Mouse (Mus musculus) brain, embryonic 14.5 days (tissue): ENCODE measurements around the gene Olfr48. TPM values are rescaled to one million over a fixed set of nuclear protein-coding genes. Genes with fewer than 3 reads are reported as not detected.

Source experiments
- DNase-seq: peaks from one replicate; pipeline ENCODE4 v3.0.0-alpha.2; 2011; ENCODE audit warnings: low read depth
- CTCF ChIP-seq: fragments of 200-500 bp; IDR thresholded peaks from 2 replicates; pipeline ENCODE4 v1.5.1; 2012; ENCODE audit warnings: inconsistent platforms, mild to moderate bottlenecking, moderate library complexity, borderline replicate concordance; ENCODE audit not compliant: insufficient read depth, insufficient read length; ENCODE audit errors: extremely low read depth
- POLR2A ChIP-seq: fragments of 200-500 bp; IDR thresholded peaks from 2 replicates; pipeline ENCODE4 v1.6.1; 2012; ENCODE audit warnings: mild to moderate bottlenecking, inconsistent platforms, borderline replicate concordance; ENCODE audit not compliant: poor library complexity, insufficient read depth, insufficient read length, severe bottlenecking; ENCODE audit errors: extremely low read depth
- polyA plus RNA-seq: library from polyadenylated mRNA; depleted of rRNA; stranded (reverse); fragments of >200 nt; gene quantifications from 2 replicates; pipeline ENCODE4 v1.2.3, GENCODE M21; 2012; rRNA removed

Olfr48 gene
- polyA plus RNA-seq, result 0.07 and 0.13 TPM in 2 replicates

DNA sequence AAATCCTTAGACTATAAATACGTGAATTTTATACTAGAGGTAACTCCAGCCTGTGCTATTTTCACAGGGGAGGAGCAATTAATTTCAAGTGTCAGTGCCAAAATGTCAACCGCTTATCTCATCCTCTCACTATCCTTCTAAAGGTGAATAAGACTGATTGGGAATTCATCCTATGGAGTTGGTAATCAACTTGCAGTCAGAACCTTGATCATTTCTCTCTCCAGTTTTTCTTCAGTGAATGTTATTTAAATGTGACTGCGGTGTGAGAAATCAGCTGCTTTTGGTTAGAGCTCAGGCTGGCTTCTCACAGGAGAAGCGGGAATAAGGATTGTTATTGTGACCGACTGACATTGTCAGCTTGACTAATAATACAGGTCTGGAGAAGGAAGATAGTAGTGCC is at the start of gene Olfr48:
TSS of gene Olfr48 (minus strand) at position 101 of the 400 bp plus-strand sequence.
- DNase-seq, result no peak
- no peak for TF ChIP-seq POLR2A

DNA sequence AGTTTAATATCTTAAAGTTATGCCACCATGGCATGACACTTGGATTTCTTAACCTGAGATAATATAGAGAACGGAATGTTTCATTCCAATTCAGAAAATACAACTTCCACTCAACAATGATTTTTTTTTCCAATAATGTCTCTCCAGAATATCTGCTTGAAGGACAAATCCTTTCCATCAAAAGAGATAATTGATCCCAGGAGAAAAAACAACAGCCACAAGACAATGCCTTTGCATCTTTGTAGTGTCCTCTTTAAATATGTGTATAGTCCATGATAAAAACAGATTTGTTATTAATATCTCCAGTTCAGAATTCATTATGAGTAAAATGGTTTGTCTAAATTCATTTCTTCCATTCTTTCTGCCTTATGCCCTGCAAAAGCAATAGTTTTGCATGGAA is 30.1 kb upstream of the Olfr48 start, which contains the start of gene Olfr1257:
TSS of gene Olfr1257 (plus strand) at position 301 of the 400 bp plus-strand sequence.
- no peak for DNase-seq

DNA sequence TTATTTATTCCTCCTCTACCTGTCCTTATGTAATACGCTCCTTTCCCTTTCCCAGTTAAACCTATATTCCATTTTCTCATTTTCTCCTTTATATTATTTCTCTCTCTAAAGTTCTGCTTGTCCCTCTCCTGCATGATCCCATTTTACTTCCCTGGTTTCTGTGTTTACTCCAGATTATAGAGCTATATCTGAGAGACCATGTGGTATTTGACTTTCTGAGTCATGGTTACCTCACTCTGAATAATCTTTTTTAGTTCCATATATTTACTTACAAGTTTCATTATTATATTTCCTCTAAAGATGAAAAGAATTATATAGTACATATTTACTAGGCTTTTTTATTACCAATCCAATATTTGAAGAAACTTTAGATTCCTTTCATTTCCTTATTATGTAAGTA is 1.2 kb upstream of the Olfr48 start:
- DNase-seq, result no peak
- no peak for TF ChIP-seq POLR2A
- no peak for TF ChIP-seq CTCF

More for the DNA sequence above, 30.1 kb upstream of the Olfr48 start, which contains the start of gene Olfr1257:
- TF ChIP-seq CTCF (no peak), POLR2A (no peak)

DNA sequence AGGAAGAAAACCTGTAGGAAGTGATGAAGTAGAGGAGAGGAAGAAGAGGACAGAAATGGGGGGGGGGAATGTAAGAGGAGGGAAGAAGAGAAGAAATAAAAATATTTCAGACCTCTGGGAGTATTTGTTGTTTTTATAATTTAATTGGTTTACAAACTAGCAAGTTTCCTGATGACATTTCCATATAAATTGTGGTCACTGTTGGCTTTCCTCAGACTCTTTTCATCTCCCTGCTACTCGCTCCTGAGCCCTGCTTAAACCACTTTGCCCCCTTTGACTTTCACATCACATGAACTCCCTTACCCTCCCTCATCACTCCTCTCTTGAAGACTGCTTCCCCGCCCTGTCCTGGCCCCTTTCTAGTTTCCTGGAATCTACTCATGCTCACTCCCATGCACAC is 6.5 kb downstream of the Olfr48 start, which contains the start of gene Olfr1256:
TSS of gene Olfr1256 (minus strand) at position 101 of the 400 bp plus-strand sequence.
- TF ChIP-seq POLR2A, result no peak
- no peak for TF ChIP-seq CTCF
- no peak for DNase-seq

DNA sequence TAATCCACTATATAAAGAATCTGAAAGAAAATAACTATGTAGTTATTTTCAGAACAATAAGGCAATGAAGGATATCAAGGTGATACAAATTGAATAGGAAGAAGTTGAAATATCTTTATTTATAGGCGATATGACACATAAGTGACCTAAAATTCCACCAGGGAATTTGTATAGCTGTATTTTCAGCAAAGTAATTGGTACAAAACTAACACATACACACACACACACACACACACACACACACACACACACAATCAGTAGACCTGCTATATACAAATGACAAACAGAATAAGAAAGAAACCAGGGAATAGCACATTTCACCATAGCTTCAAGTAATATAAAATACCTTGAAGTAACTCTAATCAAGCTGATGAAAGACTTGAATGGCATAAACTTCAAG is 27.8 kb downstream of the Olfr48 start:
- DNase-seq, result no peak

DNA sequence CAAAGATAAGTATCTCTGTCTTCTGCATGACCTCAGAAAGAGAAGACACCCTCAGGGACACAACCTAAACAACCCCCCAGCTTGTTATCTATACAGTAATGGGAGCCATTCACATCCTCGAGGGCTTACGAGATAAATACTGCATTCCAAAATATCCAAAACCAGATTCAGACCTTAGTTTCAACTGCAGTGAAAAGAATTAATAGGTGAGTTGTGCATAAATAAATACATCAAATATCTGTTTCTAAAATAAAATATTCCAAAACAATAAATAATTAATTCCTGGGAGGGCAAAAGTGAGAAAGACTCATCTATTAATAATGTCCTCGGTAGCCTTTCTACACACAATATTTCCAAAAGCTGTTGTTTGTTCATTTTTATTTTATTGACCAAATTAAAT is 36.3 kb downstream of the Olfr48 start, which contains the start of gene Olfr1255:
TSS of gene Olfr1255 (plus strand) at position 301 of the 400 bp plus-strand sequence.
- TF ChIP-seq CTCF (no peak), POLR2A (no peak)
- DNase-seq, result no peak

More for the DNA sequence above, 27.8 kb downstream of the Olfr48 start:
- TF ChIP-seq POLR2A, result no peak
- no peak for TF ChIP-seq CTCF

DNA sequence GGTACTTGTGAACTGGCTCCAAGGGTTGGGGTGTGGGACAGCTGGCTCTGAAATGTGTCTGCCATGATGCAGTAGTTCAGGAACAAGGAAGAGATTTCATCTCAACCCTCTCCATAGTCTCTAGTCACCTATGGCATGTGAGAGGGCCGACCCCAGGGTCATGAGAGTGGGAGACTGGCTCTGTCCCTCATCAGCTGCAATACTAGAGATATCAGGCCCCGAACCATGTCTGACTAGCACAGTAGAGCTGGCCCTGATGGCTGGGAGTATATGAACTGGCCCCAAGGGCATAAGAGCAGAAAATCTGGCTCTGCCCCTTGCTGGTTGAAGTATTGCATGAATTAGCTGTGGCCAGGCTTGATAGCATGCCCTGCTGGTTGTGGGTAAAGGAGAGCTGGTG is 37.3 kb downstream of the Olfr48 start:
- no peak for DNase-seq
- TF ChIP-seq CTCF, result no peak
- TF ChIP-seq POLR2A, result no peak

DNA sequence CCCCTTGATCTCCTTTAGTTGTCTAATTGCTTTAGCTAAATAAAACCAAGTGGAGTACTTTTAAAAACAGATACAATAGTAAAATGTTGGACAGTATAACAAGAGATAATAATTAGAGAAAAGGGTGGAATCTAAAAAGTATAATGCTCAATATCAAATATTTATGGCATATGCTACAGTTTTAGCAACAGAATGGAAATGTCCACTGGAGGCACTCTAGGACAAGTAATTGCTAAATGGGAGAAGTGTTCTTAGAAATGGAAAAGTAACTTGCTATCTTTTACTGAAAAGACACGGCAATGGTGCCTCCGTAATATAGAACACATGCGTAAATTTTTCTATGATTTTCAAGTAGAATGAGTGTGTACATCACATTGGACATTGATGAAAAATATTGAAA is 48.4 kb downstream of the Olfr48 start:
- no peak for DNase-seq
- TF ChIP-seq POLR2A (no peak), CTCF (no peak)

DNA sequence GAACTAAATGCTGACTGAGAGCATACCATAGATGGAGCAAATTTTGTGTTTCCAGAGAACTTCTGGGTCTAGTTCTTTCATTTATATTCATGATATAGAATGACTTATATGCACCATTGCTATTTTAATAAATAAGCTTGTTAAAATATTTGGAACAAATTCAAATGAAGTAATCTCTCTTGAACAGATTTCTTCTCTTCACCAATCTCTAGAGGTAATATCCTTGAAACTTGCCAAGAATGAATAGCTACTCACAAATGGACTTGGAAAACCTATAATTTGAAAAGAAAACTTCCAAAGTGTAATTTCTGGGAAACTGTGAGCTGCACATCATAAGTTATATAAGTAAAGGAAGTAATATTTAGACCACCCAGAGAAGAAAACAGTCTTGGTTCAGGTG is 54.5 kb downstream of the Olfr48 start, which contains the start of gene Olfr1254:
TSS of gene Olfr1254 (minus strand) at position 101 of the 400 bp plus-strand sequence.
- TF ChIP-seq CTCF (no peak), POLR2A (no peak)
- DNase-seq, result no peak

Other genes starting within 250 kb of the Olfr48 start
- gene Olfr1247, start 234.1 kb downstream of the Olfr48 start, polyA plus RNA-seq, result not detected in 2 replicates
- not detected in 2 replicates for gene Olfr1248, start 230.0 kb downstream of the Olfr48 start, polyA plus RNA-seq
- gene Olfr1249, start 213.2 kb downstream of the Olfr48 start, polyA plus RNA-seq, result not detected in 2 replicates
- not detected in 2 replicates for gene Olfr1250, start 186.7 kb downstream of the Olfr48 start, polyA plus RNA-seq
- gene Olfr1251, start 176.3 kb downstream of the Olfr48 start, polyA plus RNA-seq, result not detected in 2 replicates
- gene Olfr1252, start 123.2 kb downstream of the Olfr48 start, polyA plus RNA-seq, result not detected in 2 replicates
- gene Olfr1253, start 91.1 kb downstream of the Olfr48 start, polyA plus RNA-seq, result not detected in 2 replicates
- not detected in 2 replicates for gene Olfr1254, start 54.6 kb downstream of the Olfr48 start, polyA plus RNA-seq
- not detected in 2 replicates for gene Olfr1255, start 36.2 kb downstream of the Olfr48 start, polyA plus RNA-seq
- gene Olfr1256, start 6.7 kb downstream of the Olfr48 start, polyA plus RNA-seq, result not detected in 2 replicates
- gene Olfr1257, start 30.2 kb upstream of the Olfr48 start, polyA plus RNA-seq, result not detected in 2 replicates
- not detected in 2 replicates for gene Olfr1258, start 79.1 kb upstream of the Olfr48 start, polyA plus RNA-seq
- gene Olfr1259, start 100.5 kb upstream of the Olfr48 start, polyA plus RNA-seq, result not detected in 2 replicates
- not detected in 2 replicates for gene Olfr1260, start 126.1 kb upstream of the Olfr48 start, polyA plus RNA-seq
- not detected in 2 replicates for gene Olfr1261, start 143.0 kb upstream of the Olfr48 start, polyA plus RNA-seq
- not detected in 2 replicates for gene Olfr1262, start 151.9 kb upstream of the Olfr48 start, polyA plus RNA-seq
- not detected in 2 replicates for gene Olfr1263, start 163.9 kb upstream of the Olfr48 start, polyA plus RNA-seq
- gene Olfr1264, start 177.4 kb upstream of the Olfr48 start, polyA plus RNA-seq, result not detected in 2 replicates
- not detected in 2 replicates for gene Olfr1265, start 187.1 kb upstream of the Olfr48 start, polyA plus RNA-seq
- not detected in 2 replicates for gene Olfr140, start 215.4 kb upstream of the Olfr48 start, polyA plus RNA-seq